Mouse (Mus musculus): ENCODE data around the gene Dgkd. TPM values are rescaled to one million over a fixed set of nuclear protein-coding genes. Genes with fewer than 3 reads are reported as not detected.

The Dgkd gene
- polyA plus RNA-seq, 1 experiment: 34.0 TPM

- TF ChIP-seq CTCF (IDR thresholded peaks at IDR 0.05; ENCODE audit: borderline replicate concordance, insufficient read depth, low read length): no peak
- no peak for TF ChIP-seq POLR2A (IDR thresholded peaks at IDR 0.05; ENCODE audit: low read depth, low read length)
- H3K4me3 ChIP-seq (ENCODE audit: insufficient read depth, low read length): no peak overlapping the region
- no peaks in the 10 kb centered on the region for H3K4me1 ChIP-seq (ENCODE audit: control insufficient read depth, insufficient read depth, low read length)
- no peak overlapping the region for H3K27ac ChIP-seq (ENCODE audit: insufficient read depth, low read length)
Observed at GRCm38 (mm10) chr1:87982291-87982690, 129.2 kb downstream of the Dgkd start.

GRCm38 (mm10) chr1:87992716-87993115, 139.6 kb downstream of the Dgkd start:
- Histone ChIP-seq H3K4me1 (ENCODE audit: control insufficient read depth, insufficient read depth, low read length) (no peaks in the 10 kb centered on the region), H3K27ac (ENCODE audit: insufficient read depth, low read length) (no peak overlapping the region), H3K4me3 (ENCODE audit: insufficient read depth, low read length) (no peak overlapping the region)
- TF ChIP-seq CTCF (IDR thresholded peaks at IDR 0.05; ENCODE audit: borderline replicate concordance, insufficient read depth, low read length) (no peak), POLR2A (IDR thresholded peaks at IDR 0.05; ENCODE audit: low read depth, low read length) (no peak)

Other genes with a start within 250 kb of the Dgkd start
- 1.6 TPM in 1 of 2 replicates, not detected in the other for gene Inpp5d, start 233.0 kb upstream of the Dgkd start, polyA plus RNA-seq (2011; ENCODE audit: insufficient read length, low read depth, missing spikeins)
- 25.4 and 32.1 TPM in 2 replicates for gene Atg16l1, start 97.4 kb upstream of the Dgkd start, polyA plus RNA-seq (2011; ENCODE audit: insufficient read length, low read depth, missing spikeins)
- 0.47 and 0.81 TPM in 2 replicates for gene Sag, start 49.6 kb upstream of the Dgkd start, polyA plus RNA-seq (2011; ENCODE audit: insufficient read length, low read depth, missing spikeins)
- gene Usp40, start 155.3 kb downstream of the Dgkd start, polyA plus RNA-seq (2011; ENCODE audit: insufficient read length, low read depth, missing spikeins): 40.6 and 44.4 TPM in 2 replicates
- gene Ugt1a10, start 202.1 kb downstream of the Dgkd start, polyA plus RNA-seq (2011; ENCODE audit: insufficient read length, low read depth, missing spikeins): not detected in 2 replicates
- not detected in 2 replicates for gene Ugt1a9, start 217.5 kb downstream of the Dgkd start, polyA plus RNA-seq (2011; ENCODE audit: insufficient read length, low read depth, missing spikeins)
- not detected in 2 replicates for gene Ugt1a8, start 234.5 kb downstream of the Dgkd start, polyA plus RNA-seq (2011; ENCODE audit: insufficient read length, low read depth, missing spikeins)
- 8.0 and 11.2 TPM in 2 replicates for gene Ugt1a7c, start 241.8 kb downstream of the Dgkd start, polyA plus RNA-seq (2011; ENCODE audit: insufficient read length, low read depth, missing spikeins)
- 0.58 and 1.8 TPM in 2 replicates for gene Ugt1a6b, start 250.0 kb downstream of the Dgkd start, polyA plus RNA-seq (2011; ENCODE audit: insufficient read length, low read depth, missing spikeins)